Mouse (Mus musculus): ENCODE data around the gene Exoc8. TPM values are rescaled to one million over a fixed set of nuclear protein-coding genes. Genes with fewer than 3 reads are reported as not detected.
A peak's percentile ranks its signal among the peaks of the same experiment; 100 is the strongest.

Gene Exoc8
- total RNA-seq, 2 experiments from 2014 or later, result 33.4 to 34.2 TPM

DNA sequence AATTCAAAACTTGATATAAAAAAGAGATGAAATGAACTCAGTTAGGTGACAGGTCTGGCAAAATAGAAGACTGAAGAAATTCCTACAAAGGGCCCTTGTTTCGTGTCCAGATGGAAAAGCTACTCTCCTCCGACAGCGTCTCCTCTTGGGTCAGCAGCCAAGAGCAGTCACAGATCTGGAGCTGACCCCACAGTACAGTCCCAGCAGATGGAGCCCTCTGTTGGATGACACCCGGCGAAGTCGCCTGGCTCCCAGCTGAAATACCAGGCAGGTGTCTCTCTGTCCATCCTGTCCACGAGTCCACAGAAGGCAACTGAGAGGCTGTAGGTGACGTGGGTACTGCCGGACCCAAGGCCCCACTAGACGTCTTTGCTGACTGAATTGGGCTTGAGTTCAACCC lies 12.8 kb upstream of the Exoc8 start:
- no peak for DNase-seq (ENCODE audit: low spot score in 2 of 2)

DNA sequence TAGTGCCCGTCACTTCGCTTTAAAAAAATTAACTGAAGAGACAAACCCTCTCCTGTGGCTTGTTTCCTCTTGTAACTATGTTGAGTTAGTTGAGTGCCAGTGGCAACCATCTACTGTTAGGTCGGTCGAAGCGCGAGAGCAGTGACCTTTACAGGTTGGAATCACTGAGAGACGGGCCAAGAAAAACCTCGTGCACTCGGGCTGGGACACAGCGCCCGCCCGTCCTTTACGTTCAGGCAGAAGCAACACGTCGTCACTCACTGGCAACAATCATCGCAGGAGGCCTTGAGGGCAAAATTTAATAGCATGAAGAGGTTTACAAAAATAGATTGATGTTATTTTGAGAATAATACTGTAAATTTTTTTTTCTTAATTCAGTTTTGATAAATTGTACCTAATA lies 12.4 kb upstream of the Exoc8 start:
- no peak for DNase-seq (ENCODE audit: low spot score in 2 of 2)

DNA sequence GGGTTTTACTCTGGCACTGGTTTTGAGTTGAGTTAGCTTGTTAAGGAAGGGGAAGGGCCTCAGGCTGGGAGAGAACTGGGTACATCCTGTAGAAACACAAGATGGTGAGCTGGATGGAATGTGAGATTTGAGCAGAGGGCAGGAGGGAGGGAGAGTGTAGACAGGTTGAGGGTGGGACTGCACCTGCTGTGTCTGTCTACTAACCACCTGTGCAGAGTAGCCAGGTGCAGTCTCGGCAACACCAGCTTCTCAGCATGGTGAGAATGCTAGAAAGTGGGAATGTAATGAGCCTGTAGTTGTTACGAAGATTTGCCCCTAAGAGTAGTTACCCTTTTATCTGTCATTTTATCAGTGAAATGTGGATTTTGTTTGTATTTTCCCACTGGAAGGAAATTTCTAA lies 8.0 kb upstream of the Exoc8 start:
- DNase-seq (ENCODE audit: low spot score in 2 of 2), result no peak

DNA sequence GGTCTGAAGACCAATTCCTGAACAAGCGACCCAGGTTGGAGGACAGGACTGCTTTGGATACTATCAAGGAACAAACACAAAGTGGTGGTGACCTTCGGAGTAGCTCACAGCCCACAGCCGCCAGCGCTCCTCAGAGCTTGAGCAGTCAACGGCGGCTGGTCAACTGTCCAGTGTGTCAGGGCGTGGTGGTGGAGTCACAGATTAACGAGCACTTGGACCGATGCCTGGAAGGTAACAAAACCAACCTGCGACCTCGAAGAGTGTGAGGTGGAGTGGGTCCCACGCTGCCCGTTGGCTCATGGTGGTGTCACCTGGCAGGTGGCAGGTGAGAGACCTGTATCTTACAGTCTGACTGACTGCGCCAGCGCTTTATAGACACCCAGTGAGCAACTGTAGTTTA lies 5.7 kb upstream of the Exoc8 start:
- DNase-seq (ENCODE audit: low spot score in 2 of 2), result no peak

DNA sequence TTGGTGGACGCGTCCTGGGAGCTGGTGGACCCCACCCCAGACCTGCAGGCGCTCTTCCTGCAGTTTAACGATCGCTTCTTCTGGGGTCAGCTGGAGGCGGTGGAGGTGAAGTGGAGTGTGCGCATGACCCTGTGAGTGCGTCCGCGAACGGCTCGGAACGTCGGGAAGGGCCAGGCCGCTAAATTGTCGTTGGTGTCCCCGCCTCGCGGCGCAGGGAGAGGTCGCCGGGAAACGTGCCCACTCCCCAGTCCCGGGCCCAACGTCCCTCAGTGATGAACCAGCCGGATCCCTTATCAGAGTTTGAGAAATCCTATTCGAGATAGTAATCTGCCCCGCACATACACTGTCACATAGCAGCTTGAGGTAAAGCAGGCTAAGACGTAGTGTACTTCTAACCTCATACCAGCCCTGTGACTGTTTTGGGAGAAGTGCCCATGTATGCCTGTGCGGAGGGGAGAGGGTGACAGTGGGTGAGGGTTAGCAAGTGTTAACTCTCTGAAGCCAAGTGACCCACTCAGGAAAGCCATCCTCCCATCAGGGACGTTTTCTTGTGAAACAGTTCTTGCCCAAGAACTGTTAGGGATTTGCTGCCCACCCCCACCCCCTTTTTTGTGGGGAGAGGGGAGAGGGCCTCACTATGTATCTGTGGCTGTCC lies 873 bp upstream of the Exoc8 start:
- DNase-seq (ENCODE audit: low spot score in 2 of 2), result no peak

DNA sequence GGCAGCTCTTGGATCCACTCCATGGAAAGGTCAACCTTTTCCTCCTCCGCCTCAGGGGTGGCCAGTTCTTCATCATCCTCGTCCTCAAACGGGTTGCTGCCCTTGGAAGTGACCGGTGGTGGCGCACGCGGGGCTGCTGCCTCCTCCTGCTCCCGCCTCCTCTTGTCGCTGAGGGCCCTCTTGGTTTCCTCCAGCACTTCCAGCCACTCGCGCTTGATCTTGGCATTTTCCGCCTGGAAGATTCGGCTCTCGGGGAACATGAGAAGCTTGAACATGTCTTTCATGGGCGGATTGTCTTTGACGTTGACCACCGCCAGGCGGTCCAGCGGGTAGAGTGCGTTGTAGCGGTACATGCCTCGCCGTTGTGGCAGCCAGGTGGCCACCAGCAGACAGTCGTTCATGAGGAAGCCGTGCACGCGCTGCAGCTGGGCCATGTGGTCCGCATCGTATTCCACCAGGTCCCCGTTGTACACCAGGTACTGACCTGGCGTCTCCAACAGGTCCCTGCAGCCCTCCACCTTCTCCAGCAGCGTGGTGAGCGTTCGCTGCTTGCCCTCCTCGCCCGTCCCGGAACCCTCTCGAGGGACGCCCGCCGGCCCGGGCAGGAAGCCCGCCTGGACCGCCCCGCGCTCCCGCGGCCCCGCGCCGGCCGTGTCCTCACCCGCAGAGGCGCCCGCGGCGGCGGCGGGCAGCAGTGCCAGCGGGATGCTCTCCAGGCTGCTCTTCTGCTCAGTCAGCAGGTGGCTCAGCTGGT lies 696 bp downstream of the Exoc8 start:
- DNase-seq (ENCODE audit: low spot score in 2 of 2), result peak; percentile 61 to 74

DNA sequence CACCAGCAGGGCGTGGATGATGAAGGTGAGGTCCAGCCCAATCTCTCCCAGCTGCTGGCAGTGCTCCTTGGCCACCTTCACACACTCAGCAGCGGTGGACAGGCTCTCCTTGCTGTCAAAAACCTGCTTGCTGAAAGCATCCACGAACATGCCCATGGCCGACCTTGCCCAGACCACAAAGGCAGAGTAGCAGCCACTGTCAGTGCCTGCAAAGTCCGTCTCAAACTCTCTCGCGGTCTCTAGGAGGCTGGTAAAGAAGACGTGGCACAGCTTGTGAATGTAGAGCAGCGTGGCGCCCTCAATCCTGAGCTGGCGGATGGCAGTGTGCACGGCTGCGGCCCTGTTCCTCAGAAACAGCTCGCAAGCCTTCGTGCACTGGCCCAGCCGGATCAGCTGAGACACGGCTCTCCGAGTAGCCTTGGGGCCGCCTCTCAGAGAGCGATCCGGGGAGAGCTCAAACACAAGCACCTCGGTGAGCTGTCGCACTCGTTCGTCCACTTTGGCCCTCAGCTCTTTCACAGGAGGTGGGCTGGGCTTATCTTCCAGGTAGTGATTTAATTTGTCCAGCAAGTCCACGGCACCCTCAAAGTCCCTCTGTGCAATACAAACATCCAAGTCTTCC lies 1.4 kb downstream of the Exoc8 start:
- DNase-seq (ENCODE audit: low spot score in 2 of 2), result no peak

DNA sequence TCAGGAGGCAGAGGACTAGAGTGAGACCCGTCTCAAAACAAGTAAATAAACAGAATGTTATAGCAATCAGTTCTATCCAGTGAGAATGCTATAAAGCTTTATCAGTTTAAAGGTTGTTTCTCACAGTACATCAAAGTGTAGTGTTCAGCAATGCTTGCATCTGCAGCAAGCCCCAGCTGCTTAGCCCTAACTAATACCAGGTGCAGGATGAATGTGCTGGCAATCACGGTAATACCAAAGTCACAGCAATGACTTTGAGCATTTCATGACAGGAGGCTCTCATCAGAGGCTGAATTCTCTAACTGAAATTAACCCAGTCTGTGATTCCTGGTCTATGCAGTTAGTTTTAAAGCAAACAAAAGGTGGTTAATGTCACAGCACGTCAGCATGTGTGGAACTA lies 4.9 kb downstream of the Exoc8 start:
- no peak for DNase-seq (ENCODE audit: low spot score in 2 of 2)

DNA sequence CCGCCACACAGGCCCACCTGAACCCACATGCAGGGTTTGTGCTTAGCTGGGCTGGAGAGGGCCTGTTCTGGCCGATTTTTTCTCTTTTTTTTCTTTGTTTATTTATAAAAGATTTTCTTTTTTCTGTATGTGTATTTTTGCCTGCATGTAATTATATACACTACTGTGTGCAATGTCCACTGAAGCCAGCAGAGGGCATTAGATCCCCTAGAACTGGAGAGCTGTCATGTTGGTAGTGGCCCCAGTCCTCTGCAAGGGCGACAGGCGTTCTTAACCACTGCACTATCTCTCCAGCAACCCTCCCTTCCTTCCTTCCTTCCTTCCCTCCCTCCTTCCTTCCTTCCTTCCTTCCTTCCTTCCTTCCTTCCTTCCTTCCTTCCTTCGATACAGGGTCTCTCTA lies 9.1 kb downstream of the Exoc8 start:
- no peak for DNase-seq (ENCODE audit: low spot score in 2 of 2)

DNA sequence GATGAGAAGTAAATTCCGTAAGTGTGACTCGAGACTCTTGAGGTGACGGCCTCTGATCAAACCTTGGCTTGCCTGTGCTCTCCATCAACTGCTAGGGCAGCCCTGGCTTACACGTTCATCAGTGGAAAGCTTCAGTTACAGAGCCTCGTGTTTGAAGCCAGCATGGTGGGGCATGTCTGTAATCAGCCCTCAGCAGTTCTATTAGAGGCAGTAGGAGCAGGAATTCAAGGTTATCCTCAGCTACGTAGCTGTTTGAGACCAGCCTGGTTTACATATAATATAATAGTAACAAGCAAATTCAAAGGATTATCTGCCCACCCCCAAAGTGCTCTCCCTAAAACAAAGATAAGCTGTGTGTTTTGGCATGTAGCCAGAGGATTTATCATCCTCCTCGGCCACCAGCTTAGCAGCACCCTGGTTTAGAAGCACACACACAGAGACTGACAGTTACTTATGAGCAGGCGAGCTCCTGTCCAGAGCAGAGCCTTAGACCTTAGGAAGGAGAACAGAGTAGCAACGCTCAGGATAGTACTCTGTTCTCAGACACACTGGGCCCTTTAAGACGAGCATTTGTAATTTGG lies 18.5 kb downstream of the Exoc8 start:
- DNase-seq (ENCODE audit: low spot score in 2 of 2), result no peak

DNA sequence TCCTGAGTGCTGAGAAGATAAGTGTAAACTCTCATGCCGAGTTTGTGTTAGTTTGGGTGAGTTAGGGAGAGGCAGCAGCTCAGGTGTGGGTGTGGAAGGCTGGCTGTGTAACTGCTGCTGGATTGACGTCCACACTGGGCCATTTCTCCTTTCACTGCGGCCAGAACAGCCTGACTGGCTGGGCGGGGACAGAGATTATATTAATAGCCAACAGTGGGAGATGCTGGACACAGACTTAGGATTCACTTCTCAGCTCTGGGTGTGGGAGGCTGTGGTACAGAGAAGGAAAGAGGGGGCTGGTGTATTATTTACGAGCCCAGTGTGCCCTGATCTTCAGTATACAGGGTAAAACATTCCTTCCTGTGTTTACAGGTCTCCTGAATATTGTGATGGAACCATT lies 19.4 kb downstream of the Exoc8 start:
- peak in 1 of 2 experiments; percentile 15 for DNase-seq (ENCODE audit: low spot score in 2 of 2)

DNA sequence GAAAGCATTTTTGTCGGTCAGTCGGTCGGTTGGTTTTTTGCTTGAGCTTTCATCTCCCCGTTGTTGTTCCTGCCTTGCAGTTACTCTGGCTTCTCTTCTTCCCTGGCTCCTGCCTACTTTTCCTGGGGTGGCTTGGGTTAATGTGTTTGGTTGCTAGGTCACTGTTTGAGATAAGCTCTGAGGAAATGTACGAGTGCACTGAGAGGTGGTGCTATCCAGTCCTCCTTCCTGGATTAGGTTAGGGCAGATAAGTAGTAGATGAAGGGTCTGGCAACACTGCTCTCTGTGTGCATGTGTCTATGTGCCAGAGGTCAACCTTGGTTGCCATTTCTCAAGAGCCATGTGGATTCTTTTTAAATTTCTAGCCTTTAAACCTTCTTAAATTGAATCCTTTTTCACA lies 24.8 kb downstream of the Exoc8 start:
- DNase-seq (ENCODE audit: low spot score in 2 of 2), result no peak

DNA sequence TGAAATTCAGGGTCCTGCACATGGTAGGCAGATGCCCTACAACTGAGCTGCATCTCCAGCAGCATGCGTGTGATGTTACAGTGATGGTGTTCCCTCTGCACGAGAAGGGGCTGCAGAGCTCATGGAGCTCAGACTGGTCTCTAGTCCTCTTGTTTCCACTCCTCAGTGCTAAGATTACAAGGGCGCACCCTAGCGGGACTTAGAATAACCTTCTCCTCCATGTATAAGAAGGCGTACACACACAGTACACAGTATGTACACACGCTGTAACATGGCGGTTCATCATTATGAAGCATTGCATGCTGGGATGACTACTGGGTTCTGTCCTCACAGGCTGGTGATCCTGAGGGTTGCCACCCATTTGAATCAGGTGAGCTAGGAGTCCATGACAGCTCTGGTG lies 25.4 kb downstream of the Exoc8 start:
- no peak for DNase-seq (ENCODE audit: low spot score in 2 of 2)

DNA sequence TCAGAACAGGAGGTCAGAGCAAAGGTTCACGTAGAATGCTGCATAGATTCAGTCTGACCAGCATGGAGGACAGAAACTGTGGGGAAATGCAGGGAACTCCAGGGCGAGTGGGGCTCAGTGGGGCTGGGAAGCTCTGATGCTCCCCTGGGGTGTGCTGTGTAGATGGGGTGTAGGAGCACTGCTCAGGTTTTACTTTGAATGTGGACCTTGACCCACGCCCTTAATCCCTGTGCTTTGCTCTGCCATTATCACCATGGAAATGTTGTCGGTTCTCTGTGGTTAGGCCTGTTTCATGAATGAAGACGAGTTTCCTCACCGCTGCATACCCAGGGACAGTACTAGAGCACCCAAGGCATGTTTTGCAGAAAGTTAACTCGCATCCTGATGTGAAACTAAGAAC lies 26.0 kb downstream of the Exoc8 start:
- no peak for DNase-seq (ENCODE audit: low spot score in 2 of 2)

DNA sequence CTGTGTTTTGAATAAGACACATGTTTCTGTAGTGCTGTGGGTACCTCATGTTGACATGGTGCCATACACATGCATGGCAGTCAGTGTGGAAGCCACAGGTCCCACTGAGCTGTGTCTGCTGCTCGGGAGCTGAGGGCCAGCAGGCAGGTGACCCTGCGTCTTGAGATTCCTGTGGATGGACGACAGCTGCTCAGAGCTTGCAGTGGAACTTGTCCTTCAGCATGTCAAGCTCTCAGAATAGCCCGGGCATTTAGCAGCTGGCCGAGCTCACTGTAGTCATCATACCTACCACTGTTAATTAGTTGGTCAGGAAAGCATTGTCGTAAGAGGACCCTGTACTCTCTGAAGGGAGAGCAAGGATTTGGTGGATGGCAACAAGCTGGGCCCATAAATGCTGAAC lies 27.8 kb downstream of the Exoc8 start:
- DNase-seq (ENCODE audit: low spot score in 2 of 2), result no peak

DNA sequence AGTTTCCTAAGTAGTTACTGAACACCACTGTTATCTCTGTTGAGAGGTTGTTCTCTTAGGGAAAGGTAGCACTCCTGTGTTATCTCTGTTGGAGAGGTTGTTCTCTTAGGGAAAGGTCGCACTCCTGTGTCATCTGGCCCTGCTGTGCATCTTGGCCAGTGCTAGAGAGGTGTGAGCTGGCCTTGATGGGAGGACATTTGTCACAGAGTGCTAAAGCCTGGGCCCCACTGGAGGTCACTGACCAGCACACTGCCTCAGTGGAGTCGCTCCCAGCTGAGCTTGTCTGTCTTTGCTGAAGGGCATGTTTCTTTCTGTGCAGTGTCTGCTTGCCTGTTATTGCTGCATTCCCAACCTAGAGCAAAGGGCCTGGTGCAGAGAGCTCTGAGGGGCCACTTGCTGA lies 30.4 kb downstream of the Exoc8 start:
- DNase-seq (ENCODE audit: low spot score in 2 of 2), result no peak

DNA sequence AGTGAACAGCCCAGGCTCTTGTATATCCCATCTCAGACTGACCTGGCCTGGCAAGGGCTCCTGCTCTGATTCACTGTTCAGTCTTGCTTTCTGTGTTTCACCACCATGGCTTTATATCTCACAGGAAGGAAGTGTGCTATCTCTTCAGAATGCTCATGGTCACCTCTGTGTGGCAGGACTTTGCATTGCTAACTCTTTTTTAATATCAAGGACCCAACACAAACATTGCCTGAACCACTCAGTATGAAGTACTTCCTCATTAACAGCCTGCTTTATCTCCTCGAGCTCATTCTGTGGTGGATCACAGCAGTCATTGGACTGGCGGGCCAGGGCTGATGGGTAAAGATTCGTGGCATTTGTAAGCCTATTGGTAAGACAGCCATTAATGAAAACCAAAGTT lies 30.8 kb downstream of the Exoc8 start:
- DNase-seq (ENCODE audit: low spot score in 2 of 2), result no peak

DNA sequence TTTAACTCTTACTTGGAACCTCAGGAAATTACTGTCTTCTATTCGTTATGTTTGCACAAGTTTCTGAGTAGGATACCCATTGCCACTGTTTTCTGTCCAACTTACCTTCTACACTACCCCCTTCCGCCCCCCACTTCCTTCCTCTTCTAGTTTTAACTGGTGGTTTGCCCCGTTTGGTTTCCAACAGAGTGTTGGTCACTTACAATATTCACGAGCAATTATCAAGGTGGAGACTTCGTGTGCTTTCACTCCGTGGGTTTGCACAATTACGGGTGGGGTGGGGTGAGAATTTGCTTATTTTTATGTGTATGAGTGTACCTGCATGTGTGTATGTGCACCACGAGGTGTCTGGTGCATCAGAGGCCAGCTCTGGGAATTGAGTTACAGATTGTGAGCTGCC lies 33.8 kb downstream of the Exoc8 start:
- no peak for DNase-seq (ENCODE audit: low spot score in 2 of 2)

DNA sequence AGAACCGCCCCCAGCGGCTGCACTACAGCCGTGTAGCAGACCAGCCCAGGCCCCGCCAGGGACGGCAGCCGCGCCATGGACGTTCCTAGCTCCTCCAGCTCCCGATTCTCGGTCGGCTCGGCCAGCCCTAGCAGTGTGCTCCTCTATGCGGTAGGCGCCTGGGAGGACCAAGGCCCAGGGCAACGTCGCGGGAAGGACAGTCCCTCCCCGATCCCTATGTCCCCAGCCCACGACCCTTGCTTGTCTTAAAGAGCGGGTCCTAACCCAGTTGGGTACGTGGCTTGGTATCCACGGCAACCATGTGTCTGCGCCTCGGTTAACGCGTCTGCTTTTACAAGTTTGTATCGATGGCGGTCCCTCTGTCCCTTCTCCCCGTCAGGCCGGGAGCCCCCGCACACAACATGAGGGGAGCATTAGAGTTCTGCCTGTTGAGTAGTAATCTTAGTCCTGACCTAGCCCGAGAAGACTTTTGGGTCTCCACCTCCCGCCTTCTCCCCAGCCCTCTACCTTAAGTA lies 34.3 kb downstream of the Exoc8 start:
- DNase-seq (ENCODE audit: low spot score in 2 of 2), result no peak

DNA sequence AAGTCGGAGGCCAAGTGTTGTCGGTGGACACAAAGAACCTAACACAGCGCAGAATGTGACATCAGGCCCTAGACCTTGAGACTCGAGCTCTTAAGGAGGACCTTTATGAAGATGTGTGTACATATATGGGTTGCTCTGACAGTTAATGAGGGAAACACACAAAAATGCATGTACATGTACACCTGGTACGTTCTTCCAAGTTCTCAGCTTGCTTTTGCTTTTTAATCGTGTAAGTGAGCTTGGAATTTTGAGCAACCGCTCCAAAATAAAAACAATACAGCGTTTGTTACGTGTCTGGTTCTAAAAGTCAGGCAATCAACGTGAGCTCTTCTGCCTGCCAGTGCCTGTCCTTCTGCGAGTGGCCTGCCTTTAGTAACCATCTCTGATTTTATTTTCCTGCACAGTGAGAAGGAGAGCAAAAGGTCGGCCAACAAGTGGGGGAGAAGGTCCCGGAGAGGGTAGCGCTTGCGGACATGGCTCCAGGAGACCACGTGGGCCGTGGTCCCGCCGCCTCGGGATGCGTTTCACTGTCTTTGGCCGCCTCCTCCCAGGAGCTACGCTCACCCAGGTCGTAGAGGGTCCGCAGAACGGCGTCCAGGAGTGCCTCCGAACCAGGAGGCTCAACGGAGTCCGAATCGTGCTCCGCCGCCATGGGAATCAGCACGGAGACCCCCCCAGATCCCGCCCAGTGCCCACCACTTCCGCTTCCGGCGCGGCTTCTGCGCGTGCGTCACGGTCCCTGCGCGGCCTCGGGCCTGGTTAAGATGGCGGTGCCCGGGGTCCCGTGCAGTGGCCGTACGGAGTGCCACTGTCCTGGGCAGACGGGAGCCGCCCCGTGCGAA lies 35.0 kb downstream of the Exoc8 start, which contains the start of the genes Gnpat and 2810004N23Rik:
Gene Gnpat, plus strand, starts transcription at position 713 of the 842 bp plus-strand sequence.
Gene 2810004N23Rik, minus strand, starts transcription at position 800 of the 842 bp plus-strand sequence.
- DNase-seq (ENCODE audit: low spot score in 2 of 2), result peak; percentile 94

DNA sequence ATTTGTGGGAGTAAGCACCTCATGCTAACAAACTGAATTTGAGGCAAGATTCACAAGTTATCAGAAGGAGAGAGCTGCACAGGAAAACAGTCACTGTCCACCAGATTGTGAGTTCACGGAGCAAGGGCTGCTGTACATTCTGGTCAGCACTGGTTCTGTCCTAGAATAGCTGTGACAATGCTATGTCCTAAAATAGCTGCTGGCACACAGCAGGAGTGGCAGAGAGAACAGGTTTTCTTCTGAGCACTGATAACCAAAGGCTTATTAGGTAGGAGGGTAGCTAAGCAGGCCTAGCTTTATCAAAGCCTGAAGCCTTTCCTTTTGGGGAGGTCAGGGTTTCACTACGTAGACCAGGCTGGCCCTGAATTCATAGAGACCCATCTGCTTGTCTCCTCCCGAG lies 37.3 kb downstream of the Exoc8 start:
- DNase-seq (ENCODE audit: low spot score in 2 of 2), result no peak

All from left cerebral cortex, adult 18-20 months (tissue).